Mouse (Mus musculus): ENCODE results near the gene Sh3bp5. TPM values are rescaled to one million over a fixed set of nuclear protein-coding genes. Genes with fewer than 3 reads are reported as not detected.
A peak's percentile ranks its signal among the peaks of the same experiment; 100 is the strongest.

Gene Sh3bp5
- total RNA-seq, 1 experiment from 2014 or later: 112 TPM

DNA sequence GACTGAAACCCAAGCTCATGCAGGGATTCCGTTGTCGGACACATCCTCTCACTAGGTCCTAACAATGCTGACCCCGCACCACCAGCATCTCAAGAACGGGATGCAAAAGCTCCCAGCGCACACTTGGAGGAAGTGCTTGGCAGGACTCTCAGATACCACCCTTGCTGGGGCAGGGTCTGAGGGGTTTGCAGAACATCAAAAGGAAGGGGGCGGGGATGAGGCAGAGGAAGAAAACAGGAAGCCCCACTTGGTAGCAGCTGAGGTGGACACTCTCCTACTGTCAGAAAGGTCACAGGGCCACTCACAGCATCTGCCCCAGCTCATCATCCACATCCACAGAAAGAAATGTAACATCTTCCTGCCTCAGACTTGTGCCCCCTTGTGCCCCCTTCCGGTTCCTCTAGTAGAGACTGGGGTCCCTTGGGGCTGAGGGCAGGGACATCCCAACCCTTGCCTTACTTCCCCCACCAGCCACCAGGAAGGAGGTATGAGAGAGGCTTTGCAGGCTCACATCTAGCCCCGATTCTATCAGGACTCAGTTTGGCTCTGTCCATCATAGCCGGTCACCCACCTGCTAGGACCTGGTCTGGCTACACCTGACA is 25.7 kb downstream of the Sh3bp5 start:
- no peak for DNase-seq

DNA sequence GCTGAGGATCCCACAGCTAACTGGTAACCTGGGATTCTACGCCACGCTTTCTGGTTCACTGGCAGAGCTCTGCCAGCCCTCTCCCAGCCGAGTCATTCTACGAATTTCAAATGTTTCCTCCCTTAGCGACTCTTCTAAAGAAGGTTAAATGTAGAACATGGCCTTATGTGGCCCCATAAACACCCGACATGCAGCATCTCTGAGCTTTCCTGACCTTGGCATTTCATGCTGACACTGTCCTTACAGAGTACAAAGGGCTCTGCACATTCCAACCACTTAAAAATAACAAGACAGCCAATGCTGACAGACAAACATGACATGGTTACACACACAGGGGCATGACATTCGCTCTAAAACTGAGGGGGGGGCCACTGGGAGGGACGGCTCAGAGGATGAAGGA is 27.2 kb downstream of the Sh3bp5 start:
- DNase-seq: no peak

GRCm38 (mm10) chr14:31407911-31408604 is 27.8 kb downstream of the Sh3bp5 start:
- no peak for DNase-seq

DNA sequence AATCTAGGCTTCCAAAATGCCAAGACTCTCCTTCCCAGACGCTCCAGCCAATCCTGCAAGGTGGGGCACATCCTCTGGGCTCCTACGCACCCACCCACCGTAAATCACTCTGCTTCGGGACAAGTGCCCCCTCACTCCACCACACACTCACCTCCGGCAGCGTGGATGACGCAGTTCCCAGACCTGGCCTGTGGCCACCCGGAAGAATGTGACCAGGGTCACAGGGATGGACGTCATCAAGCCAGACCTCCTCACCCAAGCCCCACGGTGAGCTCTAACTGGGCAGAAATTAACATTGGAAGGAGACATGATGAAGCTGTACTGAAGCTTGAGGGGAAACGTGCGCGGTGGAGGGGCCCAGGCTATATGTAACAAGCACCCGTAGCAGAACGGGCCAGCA is 28.7 kb downstream of the Sh3bp5 start:
- peak; percentile 72 for DNase-seq

DNA sequence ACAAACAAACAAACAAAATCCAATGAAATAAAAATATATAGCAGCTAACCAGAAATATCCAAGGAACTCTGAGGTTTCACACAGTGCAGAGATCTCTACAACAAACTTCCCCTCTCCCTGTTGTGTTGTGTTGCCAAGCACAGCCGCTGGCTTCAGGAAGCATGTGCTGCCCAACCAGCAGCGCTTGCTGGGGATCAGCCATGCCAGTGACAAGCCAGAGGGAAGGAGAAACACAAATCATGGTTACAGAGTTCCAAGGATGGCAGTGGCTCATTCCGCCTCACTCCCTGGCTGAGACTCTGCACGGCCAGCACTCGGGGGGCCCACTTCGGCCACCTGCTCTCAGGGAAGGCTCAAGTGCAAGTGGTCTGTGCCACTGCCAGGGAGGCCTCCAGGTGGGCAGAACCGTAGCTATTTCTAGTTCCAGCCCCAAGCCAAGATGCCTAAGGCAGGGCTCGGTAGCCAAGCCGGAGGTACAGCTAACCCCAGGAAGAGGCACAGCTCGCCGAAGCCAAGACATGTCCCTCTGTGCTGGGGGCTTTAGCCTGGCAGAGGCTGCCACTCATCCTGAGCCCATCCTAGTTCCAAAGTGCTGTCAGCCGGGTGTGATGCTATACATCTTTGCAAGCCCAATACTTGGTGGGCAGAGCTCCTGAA is 29.6 kb downstream of the Sh3bp5 start:
- no peak for DNase-seq

DNA sequence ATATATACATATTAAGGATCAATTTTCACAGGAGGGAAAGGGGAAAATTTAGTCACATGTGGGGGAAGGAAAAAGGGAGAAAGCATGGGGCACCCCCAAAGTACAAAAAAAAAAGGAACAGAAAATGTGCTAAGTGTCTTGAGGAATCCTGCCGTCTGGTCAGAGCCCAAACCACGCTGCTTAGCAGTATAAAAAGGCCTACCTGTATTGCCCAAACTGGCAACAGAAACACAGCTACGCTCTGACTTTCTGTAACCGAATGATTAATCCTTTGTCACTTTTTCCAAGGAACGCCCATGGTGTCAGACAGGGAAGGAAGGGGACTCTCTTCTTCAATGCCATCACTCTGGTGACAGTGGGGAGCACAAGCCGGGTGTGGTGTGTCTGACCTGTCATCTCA is 30.2 kb downstream of the Sh3bp5 start:
- DNase-seq: no peak

DNA sequence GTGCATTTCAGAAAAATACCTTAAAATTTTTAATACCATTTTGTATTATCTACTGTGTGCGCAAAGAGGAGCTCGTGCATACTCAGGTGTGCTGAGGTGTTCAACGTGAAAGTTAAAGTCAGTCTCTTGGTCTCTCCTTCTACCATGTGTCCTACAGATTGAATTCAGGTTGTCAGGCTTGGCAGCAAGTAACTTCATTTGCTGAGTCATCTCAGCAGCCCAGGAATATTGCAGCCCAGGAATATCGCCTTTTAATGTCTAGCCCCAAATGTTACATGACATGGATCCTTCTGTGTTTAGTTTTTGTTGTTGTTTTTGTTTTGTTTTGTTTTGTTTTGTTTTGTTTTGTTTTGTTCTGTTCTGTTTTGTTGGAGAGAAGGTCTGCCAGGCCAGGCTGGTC is 31.2 kb downstream of the Sh3bp5 start:
- no peak for DNase-seq

GRCm38 (mm10) chr14:31403995-31404394 is 31.9 kb downstream of the Sh3bp5 start:
- DNase-seq: no peak

- DNase-seq: no peak
Measured at GRCm38 (mm10) chr14:31403556-31403955, 32.3 kb downstream of the Sh3bp5 start.

DNA sequence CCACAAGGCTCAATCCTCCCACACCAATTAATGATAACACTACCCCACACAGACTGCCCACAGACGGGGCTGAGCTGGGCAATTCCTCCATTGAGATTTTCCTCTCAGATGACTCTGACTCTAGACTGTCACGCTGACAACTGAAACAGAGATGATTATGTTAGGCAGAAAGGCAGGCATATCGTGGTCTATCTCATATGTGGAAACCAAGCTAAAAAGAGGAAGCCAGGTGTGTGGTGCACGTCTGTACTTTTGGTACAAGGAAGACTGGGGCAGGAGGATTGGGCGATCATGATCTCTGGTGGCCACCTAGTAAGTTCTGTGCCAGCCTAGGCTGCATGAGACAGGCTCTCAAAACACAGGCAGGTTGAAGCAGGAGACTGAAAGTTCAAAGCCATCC is 33.2 kb downstream of the Sh3bp5 start:
- no peak for DNase-seq

DNA sequence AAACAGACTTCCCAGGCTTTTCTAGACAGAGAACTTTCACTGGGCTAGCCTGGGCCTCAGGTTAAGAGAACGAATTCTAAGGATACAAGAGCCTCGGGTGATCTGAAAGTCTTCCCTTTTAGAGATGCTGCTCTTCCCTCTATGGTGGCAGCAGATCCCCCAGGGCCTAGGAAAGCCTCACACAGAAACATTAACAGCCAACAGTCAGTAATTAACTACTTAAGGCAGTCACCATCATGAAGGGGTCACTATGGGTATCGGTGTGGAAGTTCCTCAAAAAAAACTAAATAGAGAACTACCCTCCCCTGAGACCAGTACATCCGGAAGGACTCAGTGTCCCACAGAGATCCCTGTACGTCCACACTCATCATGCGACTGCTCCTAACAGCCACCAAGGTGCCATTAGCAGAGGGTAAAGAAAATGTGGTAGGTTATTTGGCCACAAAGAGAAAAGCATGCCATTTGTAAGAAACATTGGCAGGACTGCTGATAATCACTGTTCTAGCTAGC is 33.9 kb downstream of the Sh3bp5 start:
- DNase-seq: no peak

- DNase-seq: peak; percentile 35
Measured at GRCm38 (mm10) chr14:31400896-31401295, 35.0 kb downstream of the Sh3bp5 start.

DNA sequence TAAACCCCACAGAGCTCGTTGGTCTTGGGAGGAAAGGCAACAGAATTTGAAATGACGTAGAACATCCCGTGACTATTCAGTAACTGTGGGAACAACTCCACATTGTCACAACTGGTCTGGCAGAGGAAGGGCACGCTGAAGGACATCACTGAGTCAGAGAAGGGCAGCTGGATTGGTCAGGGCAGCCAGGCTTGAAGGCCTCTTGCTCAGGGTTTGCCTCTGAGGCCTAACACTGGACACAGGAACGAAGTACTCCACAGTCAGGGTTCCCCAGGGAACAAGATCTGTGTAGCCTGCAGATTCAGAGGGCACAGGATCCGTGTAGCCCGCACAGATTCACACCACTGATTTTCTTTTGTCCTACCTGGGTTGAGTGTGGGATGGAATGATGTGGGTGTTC is 35.6 kb downstream of the Sh3bp5 start:
- peak; percentile 58 for DNase-seq

GRCm38 (mm10) chr14:31399271-31399670 is 36.6 kb downstream of the Sh3bp5 start:
- no peak for DNase-seq

DNA sequence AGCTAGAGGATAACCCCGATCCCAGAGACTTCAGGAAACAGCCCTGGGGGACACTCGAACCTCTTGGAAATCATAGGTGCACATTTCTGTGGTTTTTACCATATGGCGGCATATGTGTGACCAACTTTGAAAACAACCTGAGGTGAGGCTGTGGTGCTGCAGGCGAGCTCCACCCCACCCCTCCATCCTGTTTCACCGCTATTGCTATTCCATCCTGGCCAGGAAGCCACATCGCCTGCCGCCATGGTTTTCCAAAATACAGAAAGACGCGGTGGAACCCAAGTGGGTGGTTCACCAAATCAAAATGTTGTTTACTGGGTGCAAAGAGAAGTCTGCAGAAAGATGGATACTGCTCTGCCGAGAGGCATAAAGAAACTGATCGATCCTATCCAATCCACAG is 37.1 kb downstream of the Sh3bp5 start:
- DNase-seq: no peak

GRCm38 (mm10) chr14:31397791-31398595 is 37.9 kb downstream of the Sh3bp5 start:
- DNase-seq: peak; percentile 67

- DNase-seq: no peak
Measured at GRCm38 (mm10) chr14:31397353-31397752, 38.5 kb downstream of the Sh3bp5 start.

DNA sequence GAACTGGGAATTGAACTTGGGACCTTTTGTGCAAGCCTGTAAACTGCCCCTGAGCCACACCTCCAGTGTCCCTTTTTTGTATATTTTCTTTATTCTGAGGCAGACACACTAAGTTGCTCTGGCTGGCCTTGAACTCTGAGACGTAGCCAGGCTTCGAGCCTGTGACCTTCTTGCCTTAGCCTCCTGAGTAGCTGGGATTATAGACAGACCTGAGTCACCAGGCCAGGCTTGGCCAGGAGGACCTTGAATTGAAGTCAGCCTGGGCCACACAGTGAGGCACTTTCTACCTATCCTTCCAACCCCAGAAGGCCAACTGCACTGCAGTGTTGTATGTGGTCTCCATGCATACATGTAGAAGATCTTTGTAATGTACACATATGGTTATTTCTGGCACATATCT is 39.5 kb downstream of the Sh3bp5 start:
- DNase-seq: peak; percentile 45

DNA sequence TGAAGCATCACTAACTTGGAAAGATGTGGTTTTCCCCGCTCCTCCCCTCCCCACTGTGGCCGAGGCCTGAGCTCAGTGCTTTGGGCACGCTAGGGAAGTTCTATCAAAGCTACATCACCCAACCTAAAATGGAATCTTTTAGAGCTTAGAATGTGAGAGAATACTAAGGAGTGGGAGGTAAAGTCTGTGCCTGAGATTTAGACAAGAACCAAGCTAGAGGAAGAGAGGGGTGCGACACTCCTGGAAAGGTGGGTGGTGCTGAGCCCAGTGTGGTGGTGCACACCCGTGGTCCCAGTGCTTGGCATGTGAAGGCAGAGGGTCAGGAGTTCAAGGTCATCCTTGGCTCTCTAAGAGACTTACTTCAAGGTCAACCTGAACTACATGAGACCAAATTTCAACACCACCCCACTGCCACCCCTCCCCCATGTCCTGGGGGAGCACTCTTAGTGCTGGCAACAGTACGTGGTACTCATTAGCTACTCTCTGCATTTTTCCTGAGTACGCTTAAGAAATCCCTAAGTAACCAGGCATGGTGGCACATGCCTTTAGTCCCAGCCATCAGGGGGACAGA is 40.2 kb downstream of the Sh3bp5 start:
- no peak for DNase-seq

DNA sequence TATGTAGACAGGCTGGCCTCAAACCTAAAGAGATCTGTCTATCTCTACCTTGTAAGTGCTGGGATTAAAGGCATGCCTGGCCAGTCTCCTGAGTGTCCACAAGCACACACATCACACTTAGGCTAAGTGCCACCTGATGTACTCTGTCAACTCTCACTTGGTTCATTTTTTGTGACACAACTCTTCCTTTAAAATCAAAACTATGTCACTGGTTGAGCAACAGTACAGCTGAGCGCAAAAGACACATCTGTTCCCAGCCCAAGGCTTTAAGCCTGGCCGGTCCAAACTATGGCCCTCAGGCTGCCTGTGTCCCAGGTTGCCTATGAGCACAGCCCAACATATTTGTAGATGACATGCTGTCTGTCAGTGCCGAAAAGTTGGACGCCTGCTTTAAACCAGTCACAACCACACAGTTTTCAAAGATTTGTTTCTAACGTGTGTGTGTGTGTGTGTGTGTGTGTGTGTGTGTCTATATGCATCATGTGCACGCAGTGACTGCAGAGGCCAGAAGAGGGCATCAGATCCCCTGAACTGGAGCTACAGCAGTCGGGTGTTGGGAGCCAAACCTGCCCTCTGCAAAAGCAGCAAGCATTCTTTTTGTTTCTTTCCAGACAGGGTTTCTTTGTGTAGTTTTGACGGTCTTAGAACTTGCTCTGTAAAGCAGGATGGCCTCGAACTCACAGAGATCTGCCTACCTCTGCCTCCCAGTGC is 40.9 kb downstream of the Sh3bp5 start:
- DNase-seq: no peak

GRCm38 (mm10) chr14:31393936-31394630 is 41.8 kb downstream of the Sh3bp5 start:
- peak; percentile 59 for DNase-seq

Measured in adrenal gland, postnatal 25 days (tissue).